Mouse (Mus musculus) embryo, embryonic 9.5 days (tissue): ENCODE measurements around the gene 2310046K23Rik.
"Not testable (repeated sequence)": the region's sequence is repeated elsewhere in the genome, so short reads cannot be mapped to it uniquely, and the experiment has no call there.

Experiments
- DNase-seq: peaks from one replicate; pipeline ENCODE4 v3.0.0-alpha.2; 2017; ENCODE audit errors: extremely low spot score

The 2310046K23Rik gene

GRCm38 (mm10) chr3:92534411-92534810 lies at the start of gene 2310046K23Rik:
Gene 2310046K23Rik, minus strand, starts transcription at chr3:92534511.
- DNase-seq: no peak

GRCm38 (mm10) chr3:92583164-92583826 lies 49.0 kb upstream of the 2310046K23Rik start:
- DNase-seq: no peak

GRCm38 (mm10) chr3:92579508-92579907 lies 45.2 kb upstream of the 2310046K23Rik start:
- no peak for DNase-seq

- DNase-seq: no peak
Measured at GRCm38 (mm10) chr3:92578652-92579413, 44.5 kb upstream of the 2310046K23Rik start.

GRCm38 (mm10) chr3:92573449-92574041 lies 39.2 kb upstream of the 2310046K23Rik start, which contains the start of gene Ivl:
Gene Ivl, minus strand, starts transcription at chr3:92573735.
- DNase-seq: no peak

GRCm38 (mm10) chr3:92572514-92573155 lies 38.3 kb upstream of the 2310046K23Rik start:
- no peak for DNase-seq

- no peak for DNase-seq
Measured at GRCm38 (mm10) chr3:92568752-92569151, 34.4 kb upstream of the 2310046K23Rik start.

- DNase-seq: no peak
Measured at GRCm38 (mm10) chr3:92565418-92565817, 31.1 kb upstream of the 2310046K23Rik start.

GRCm38 (mm10) chr3:92512325-92512724 lies 22.0 kb downstream of the 2310046K23Rik start:
- DNase-seq: peak; percentile 14

GRCm38 (mm10) chr3:92510786-92511185 lies 23.5 kb downstream of the 2310046K23Rik start:
- DNase-seq: peak; percentile 19

GRCm38 (mm10) chr3:92508185-92508584 lies 26.1 kb downstream of the 2310046K23Rik start:
- DNase-seq: no peak

GRCm38 (mm10) chr3:92503528-92503927 lies 30.8 kb downstream of the 2310046K23Rik start:
- DNase-seq: no peak

GRCm38 (mm10) chr3:92500393-92500792 lies 33.9 kb downstream of the 2310046K23Rik start, which contains the start of gene Sprr4:
Gene Sprr4, minus strand, starts transcription at chr3:92500493.
- no peak for DNase-seq

GRCm38 (mm10) chr3:92490262-92490661 lies 44.0 kb downstream of the 2310046K23Rik start:
- DNase-seq: not testable (repeated sequence)

- DNase-seq: no peak
Measured at GRCm38 (mm10) chr3:92486307-92486706, 48.0 kb downstream of the 2310046K23Rik start.

GRCm38 (mm10) chr3:92485863-92486262 lies 48.4 kb downstream of the 2310046K23Rik start, which contains the start of gene Sprr1a:
Gene Sprr1a, minus strand, starts transcription at chr3:92485895.
- no peak for DNase-seq
